Mouse (Mus musculus) retina, adult 2 months (tissue): ENCODE data around the gene Gm20696.

Source experiments
- DNase-seq: peaks from one replicate; pipeline ENCODE4 v3.0.0-alpha.2; 2012; ENCODE audit warnings: low read depth, low spot score

The Gm20696 gene

GRCm38 (mm10) chr6:99625306-99625705 is 41.3 kb downstream of the Gm20696 start:
- DNase-seq: no peak

GRCm38 (mm10) chr6:99624542-99624941 is 42.1 kb downstream of the Gm20696 start:
- DNase-seq: no peak

GRCm38 (mm10) chr6:99623641-99624040 is 43.0 kb downstream of the Gm20696 start:
- DNase-seq: no peak

GRCm38 (mm10) chr6:99621167-99621566 is 45.4 kb downstream of the Gm20696 start:
- DNase-seq: no peak

- DNase-seq: no peak
These were observed 46.1 kb downstream of the Gm20696 start for GRCm38 (mm10) chr6:99620471-99620870.

- DNase-seq: no peak
These were observed 46.6 kb downstream of the Gm20696 start for GRCm38 (mm10) chr6:99619964-99620363.

GRCm38 (mm10) chr6:99619466-99619865 is 47.1 kb downstream of the Gm20696 start:
- DNase-seq: no peak

- no peak for DNase-seq
These were observed 48.7 kb downstream of the Gm20696 start for GRCm38 (mm10) chr6:99617867-99618266.

- DNase-seq: no peak
These were observed 49.2 kb downstream of the Gm20696 start for GRCm38 (mm10) chr6:99617415-99617814.

- no peak for DNase-seq
These were observed 51.3 kb downstream of the Gm20696 start for GRCm38 (mm10) chr6:99615272-99615751.

- DNase-seq: no peak
These were observed 51.9 kb downstream of the Gm20696 start for GRCm38 (mm10) chr6:99614566-99615271.

- no peak for DNase-seq
These were observed 54.7 kb downstream of the Gm20696 start for GRCm38 (mm10) chr6:99611866-99612265.

- DNase-seq: no peak
These were observed 55.9 kb downstream of the Gm20696 start for GRCm38 (mm10) chr6:99610454-99611427.

GRCm38 (mm10) chr6:99606079-99606478 is 60.5 kb downstream of the Gm20696 start:
- DNase-seq: no peak

GRCm38 (mm10) chr6:99604758-99605157 is 61.8 kb downstream of the Gm20696 start:
- DNase-seq: no peak

- no peak for DNase-seq
These were observed 64.2 kb downstream of the Gm20696 start for GRCm38 (mm10) chr6:99602434-99602833.

GRCm38 (mm10) chr6:99600886-99601285 is 65.7 kb downstream of the Gm20696 start:
- no peak for DNase-seq

GRCm38 (mm10) chr6:99600168-99600793 is 66.3 kb downstream of the Gm20696 start:
- peak; percentile 29 for DNase-seq

GRCm38 (mm10) chr6:99599651-99600050 is 66.9 kb downstream of the Gm20696 start:
- no peak for DNase-seq

GRCm38 (mm10) chr6:99599229-99599628 is 67.4 kb downstream of the Gm20696 start:
- no peak for DNase-seq

- no peak for DNase-seq
These were observed 89.6 kb downstream of the Gm20696 start for GRCm38 (mm10) chr6:99577040-99577439.

GRCm38 (mm10) chr6:99575633-99576032 is 91.0 kb downstream of the Gm20696 start:
- no peak for DNase-seq
